Mouse (Mus musculus) testis, adult 2 months (tissue): ENCODE results near the gene Dcakd. TPM values are rescaled to one million over a fixed set of nuclear protein-coding genes. Genes with fewer than 3 reads are reported as not detected.
"Not testable (repeated sequence)": the region's sequence is repeated elsewhere in the genome, so short reads cannot be mapped to it uniquely, and the experiment has no call there.

Experiments used
- H3K27ac ChIP-seq: fragments of 200-500 bp; 2 replicates; pipeline ENCODE4 v1.5.1; 2012; ENCODE audit warnings: low read depth, low read length; ENCODE audit not compliant: control insufficient read depth, insufficient read depth
- H3K27me3 ChIP-seq: fragments of 200-500 bp; 2 replicates; pipeline ENCODE4 v1.6.1; 2012; ENCODE audit warnings: mild to moderate bottlenecking, low read length, moderate library complexity; ENCODE audit not compliant: control insufficient read depth, insufficient read depth
- H3K36me3 ChIP-seq: fragments of 200-500 bp; 2 replicates; pipeline ENCODE4 v1.6.1; 2012; ENCODE audit warnings: mild to moderate bottlenecking, low read length; ENCODE audit not compliant: control insufficient read depth, insufficient read depth
- H3K4me1 ChIP-seq: fragments of 200-500 bp; 2 replicates; pipeline ENCODE4 v1.6.1; 2012; ENCODE audit warnings: low read length; ENCODE audit not compliant: control insufficient read depth, insufficient read depth
- H3K4me3 ChIP-seq: fragments of 200-500 bp; 2 replicates; pipeline ENCODE4 v1.5.1; 2012; ENCODE audit warnings: low read depth, mild to moderate bottlenecking, low read length, moderate library complexity, mixed read lengths; ENCODE audit not compliant: control insufficient read depth
- CTCF ChIP-seq: fragments of 200-500 bp; IDR thresholded peaks from 2 replicates; pipeline ENCODE4 v1.5.1; 2012; ENCODE audit warnings: low read depth, mild to moderate bottlenecking, inconsistent platforms, low read length, moderate library complexity; ENCODE audit not compliant: control insufficient read depth, insufficient read depth, insufficient replicate concordance
- POLR2A ChIP-seq: fragments of 200-500 bp; IDR thresholded peaks from 2 replicates; pipeline ENCODE4 v1.6.1; 2012; ENCODE audit warnings: low read depth, mild to moderate bottlenecking, inconsistent platforms, low read length, moderate library complexity; ENCODE audit not compliant: control insufficient read depth
- polyA plus RNA-seq: library from polyadenylated mRNA; depleted of rRNA; stranded (reverse); fragments of >200 nt; gene quantifications from 2 replicates; pipeline ENCODE4 v1.2.3, GENCODE M21; 2012

The Dcakd gene
- polyA plus RNA-seq, 1 experiment = 26.8 TPM

GRCm38 (mm10) chr11:102990152-102990663 is 37.9 kb downstream of the Dcakd start:
- H3K4me3 ChIP-seq = peak overlapping the region; percentile 36
- TF ChIP-seq POLR2A (no peak), CTCF (no peak)
- peaks cover 10% of the 10 kb centered on the region for H3K4me1 ChIP-seq
- no peaks in the 10 kb centered on the region for H3K27me3 ChIP-seq
- H3K36me3 ChIP-seq = no peaks in the 10 kb centered on the region
- H3K27ac ChIP-seq = no peak overlapping the region

DNA sequence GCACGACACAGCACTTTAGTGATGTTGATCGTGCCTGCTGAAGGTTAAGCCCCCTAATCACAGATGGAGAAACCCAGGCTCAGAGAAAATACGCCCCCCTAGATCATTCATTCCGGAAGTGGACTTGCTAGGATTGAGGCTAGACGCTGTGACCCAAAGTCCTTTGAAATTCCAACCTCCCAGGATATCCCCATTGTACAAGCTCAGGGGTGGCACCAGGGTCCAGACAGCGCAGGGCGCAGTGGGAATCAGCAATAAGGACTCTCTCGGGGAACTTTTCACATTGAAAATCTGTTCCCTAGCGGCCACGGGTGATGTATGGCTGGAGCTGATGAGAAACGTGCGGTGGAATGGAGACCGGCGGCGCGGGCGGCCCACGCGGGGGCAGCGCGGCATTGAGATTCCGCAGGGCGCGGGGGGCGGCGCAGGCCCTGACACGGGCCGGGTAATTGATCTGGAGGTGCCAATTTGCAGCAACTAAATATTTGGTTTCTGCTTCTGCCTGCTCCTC is 38.4 kb downstream of the Dcakd start:
- no peak for TF ChIP-seq CTCF
- no peak for TF ChIP-seq POLR2A
- H3K36me3 ChIP-seq = no peaks in the 10 kb centered on the region
- no peaks in the 10 kb centered on the region for H3K27me3 ChIP-seq
- H3K4me3 ChIP-seq = peak overlapping the region; percentile 36
- H3K27ac ChIP-seq = no peak overlapping the region
- H3K4me1 ChIP-seq = peaks cover 10% of the 10 kb centered on the region

- no peak overlapping the region for H3K4me3 ChIP-seq
- no peak for TF ChIP-seq POLR2A
- no peak for TF ChIP-seq CTCF
- H3K4me1 ChIP-seq = peaks cover 6% of the 10 kb centered on the region
- H3K36me3 ChIP-seq = no peaks in the 10 kb centered on the region
- H3K27me3 ChIP-seq = no peaks in the 10 kb centered on the region
- H3K27ac ChIP-seq = no peak overlapping the region
Measured at GRCm38 (mm10) chr11:102985160-102985559, 43.0 kb downstream of the Dcakd start.

DNA sequence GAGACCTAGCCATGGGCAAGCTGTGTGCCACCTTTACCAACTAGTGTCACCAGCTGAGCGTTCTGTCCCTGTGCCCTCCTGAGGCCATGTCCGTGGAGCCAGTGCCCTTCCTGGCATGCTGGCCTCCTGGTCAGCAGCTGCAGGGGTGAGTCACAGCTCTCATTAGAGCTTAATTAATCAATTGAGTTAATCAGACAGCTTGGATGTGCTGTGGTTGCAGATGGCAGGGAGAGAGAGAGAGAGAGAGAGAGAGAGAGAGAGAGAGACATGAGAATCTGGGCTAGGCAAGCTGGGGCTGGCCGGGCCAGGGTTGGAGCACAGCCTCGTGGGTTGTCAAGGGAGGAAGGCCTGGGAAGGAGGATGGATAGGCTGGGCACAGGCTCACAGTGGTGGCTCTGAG is 43.5 kb downstream of the Dcakd start:
- no peak overlapping the region for H3K4me3 ChIP-seq
- peaks cover under 1% of the 10 kb centered on the region for H3K4me1 ChIP-seq
- no peak overlapping the region for H3K27ac ChIP-seq
- no peaks in the 10 kb centered on the region for H3K36me3 ChIP-seq
- TF ChIP-seq POLR2A (no peak), CTCF (no peak)
- H3K27me3 ChIP-seq = no peaks in the 10 kb centered on the region

DNA sequence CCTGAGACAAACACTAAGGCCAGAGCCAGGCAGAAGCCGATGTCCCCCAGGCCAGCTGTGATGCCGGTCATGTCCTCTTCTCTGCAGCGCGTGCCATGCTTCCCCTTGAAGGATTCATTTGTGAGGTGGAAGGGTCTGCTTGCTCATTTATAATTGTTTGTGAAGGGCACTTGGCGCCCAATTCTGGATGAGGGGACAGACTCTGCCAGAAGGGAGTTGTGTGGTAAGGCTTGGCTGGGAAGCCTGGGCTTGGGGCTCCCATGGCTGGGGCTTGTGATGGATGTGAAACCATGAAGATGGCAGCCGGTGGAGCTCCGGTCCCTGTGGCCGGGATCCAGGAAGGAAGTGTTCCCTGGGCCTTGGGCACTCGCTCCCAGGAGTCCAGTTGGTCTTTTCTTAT is 44.0 kb downstream of the Dcakd start:
- H3K4me1 ChIP-seq = no peaks in the 10 kb centered on the region
- no peak overlapping the region for H3K27ac ChIP-seq
- H3K36me3 ChIP-seq = no peaks in the 10 kb centered on the region
- H3K27me3 ChIP-seq = no peaks in the 10 kb centered on the region
- TF ChIP-seq POLR2A (no peak), CTCF (no peak)
- H3K4me3 ChIP-seq = no peak overlapping the region

DNA sequence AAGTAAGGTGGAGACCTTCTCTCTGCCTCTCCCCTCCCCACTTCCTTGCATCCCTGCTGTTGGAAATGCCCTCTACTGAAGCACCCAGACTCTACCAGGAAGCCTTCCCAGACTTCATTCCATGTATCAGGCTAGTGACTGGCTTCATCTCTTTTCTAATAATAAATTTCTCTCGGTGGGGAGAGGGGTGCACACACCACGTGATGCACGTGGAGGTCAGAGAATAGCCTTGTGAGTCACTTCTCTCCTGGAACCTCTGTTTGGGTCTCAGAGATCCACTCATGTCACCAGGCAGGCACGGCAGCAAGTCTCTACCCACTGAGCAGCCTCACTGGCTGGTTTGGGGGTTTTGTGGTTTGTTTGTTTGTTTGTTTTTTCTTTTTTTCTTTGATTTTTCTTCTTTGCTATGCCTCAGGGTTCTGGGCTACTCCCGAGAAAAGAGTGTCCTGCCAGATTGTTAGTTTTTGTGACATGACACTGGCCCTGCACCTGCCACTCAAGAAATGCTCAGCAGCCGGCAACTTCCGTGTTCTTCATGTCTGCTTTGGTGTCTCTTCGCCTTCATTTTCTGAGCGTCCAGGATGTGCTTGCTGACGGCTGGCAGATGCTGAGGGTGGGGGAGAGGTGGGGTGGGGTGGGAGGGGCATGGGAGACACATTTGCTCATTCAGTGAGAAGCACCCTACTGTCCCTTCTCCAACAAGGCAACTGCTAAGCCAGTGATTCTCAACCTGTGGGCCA is 46.8 kb downstream of the Dcakd start:
- TF ChIP-seq POLR2A (no peak), CTCF (no peak)

DNA sequence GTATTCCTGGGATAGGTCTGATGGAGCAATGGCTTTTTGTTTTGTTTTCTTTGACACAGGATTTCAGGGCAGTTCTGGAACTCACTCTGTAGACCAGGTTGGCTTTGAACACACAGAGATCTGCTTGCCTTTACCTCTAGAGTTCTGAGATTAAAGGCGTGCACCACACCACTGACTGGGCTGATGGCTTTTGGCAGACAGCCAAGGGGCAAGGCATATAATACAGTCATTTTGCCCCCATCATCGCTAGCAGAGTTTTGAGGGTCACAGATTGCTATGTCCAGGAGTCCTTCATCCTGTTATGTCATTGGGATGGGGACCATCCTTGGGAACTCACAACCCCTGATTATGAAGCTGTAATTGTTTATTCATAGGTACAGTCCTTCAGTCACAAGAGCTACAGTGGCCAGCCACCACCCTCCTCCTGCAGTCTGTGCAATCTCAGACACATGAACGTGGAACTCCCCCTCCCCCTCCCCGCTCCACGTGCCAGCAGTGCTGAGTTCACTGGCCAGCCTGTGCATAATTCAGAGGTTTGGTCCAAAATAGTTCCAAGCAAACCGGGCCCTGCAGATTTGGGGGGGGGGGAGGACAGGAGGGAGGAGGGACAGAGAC is 50.0 kb downstream of the Dcakd start:
- Histone ChIP-seq H3K4me1 (no peaks in the 10 kb centered on the region), H3K36me3 (no peaks in the 10 kb centered on the region), H3K4me3 (no peak overlapping the region), H3K27ac (no peak overlapping the region), H3K27me3 (no peaks in the 10 kb centered on the region)
- no peak for TF ChIP-seq POLR2A
- TF ChIP-seq CTCF = no peak

More for the DNA sequence above, 46.8 kb downstream of the Dcakd start:
- no peaks in the 10 kb centered on the region for H3K27me3 ChIP-seq
- H3K4me3 ChIP-seq = no peak overlapping the region
- H3K4me1 ChIP-seq = no peaks in the 10 kb centered on the region
- H3K27ac ChIP-seq = no peak overlapping the region
- H3K36me3 ChIP-seq = no peaks in the 10 kb centered on the region

DNA sequence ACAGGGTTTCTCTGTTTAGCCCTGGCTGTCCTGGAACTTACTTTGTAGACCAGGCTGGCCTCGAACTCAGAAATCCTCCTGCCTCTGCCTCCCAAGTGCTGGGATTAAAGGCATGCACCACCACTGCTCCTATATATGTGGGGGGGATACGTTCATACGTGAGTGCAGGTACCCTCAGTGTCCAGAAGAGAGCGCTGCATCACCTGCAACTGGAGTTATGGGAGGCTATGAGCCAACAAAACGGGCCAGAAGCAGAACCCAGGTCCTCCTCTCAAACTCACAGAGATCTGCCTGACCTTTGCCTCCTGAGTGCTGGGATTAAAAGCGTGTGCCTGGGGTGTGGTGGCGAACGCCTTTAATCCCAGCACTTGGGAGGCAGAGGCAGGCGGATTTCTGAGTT is 52.2 kb downstream of the Dcakd start:
- H3K27me3 ChIP-seq, H3K4me1 ChIP-seq, H3K27ac ChIP-seq, H3K4me3 ChIP-seq, H3K36me3 ChIP-seq: not testable (repeated sequence)
- TF ChIP-seq CTCF = peak; percentile 27; the same call in 1 of the 2 replicates
